Mouse (Mus musculus) bone marrow, adult 2 months (tissue): ENCODE data around the gene Cdx2.

Experiments
- CTCF ChIP-seq: fragments of 200-500 bp; IDR thresholded peaks from 2 replicates; pipeline ENCODE4 v1.5.1; 2011; ENCODE audit warnings: low read length, control low read depth; ENCODE audit not compliant: control insufficient read depth, insufficient read depth
- POLR2A ChIP-seq: fragments of 200-500 bp; IDR thresholded peaks from 2 replicates; pipeline ENCODE4 v1.6.1; 2011; ENCODE audit warnings: low read depth, mild to moderate bottlenecking, control low read depth, low read length, borderline replicate concordance; ENCODE audit not compliant: control insufficient read depth

DNA sequence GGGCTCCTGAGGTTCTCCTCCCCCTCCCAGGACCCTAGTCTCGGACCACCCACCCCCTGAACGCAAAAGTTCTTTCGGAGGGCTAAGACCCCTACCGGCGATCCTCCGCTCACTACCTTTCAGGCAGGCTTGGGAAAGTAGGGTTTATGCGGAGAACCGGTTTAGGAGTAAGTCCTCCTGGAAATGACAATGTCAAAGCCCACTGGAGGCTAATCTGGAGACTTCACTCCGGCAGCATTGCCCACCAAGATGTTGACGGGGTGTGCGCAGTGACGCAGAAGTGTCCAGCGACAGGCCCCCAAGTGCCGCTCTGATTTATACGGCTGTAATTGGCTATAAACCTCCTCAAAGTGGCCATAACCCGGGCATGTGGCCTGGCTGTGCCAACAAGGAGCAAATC is 1.9 kb downstream of the Cdx2 start:
- TF ChIP-seq CTCF, result no peak
- no peak for TF ChIP-seq POLR2A
